Mouse (Mus musculus) ZHBTc4 (cell line): Measurements from ENCODE around the gene Cox7a2l.
A peak's percentile ranks its signal among the peaks of the same experiment; 100 is the strongest.

ENCODE experiments used
- DNase-seq: peaks from one replicate; pipeline ENCODE4 v3.0.0-alpha.2; 2011; ENCODE audit warnings: low read depth, low spot score

The Cox7a2l gene

GRCm38 (mm10) chr17:83526624-83527532 is 9.7 kb upstream of the Cox7a2l start:
- peak; percentile 71 for DNase-seq

GRCm38 (mm10) chr17:83526091-83526561 is 9.0 kb upstream of the Cox7a2l start:
- peak; percentile 32 for DNase-seq

- peak; percentile 37 for DNase-seq
Measured at GRCm38 (mm10) chr17:83525596-83525995, 8.5 kb upstream of the Cox7a2l start.

GRCm38 (mm10) chr17:83524753-83525152 is 7.6 kb upstream of the Cox7a2l start:
- no peak for DNase-seq

GRCm38 (mm10) chr17:83522590-83523379 is 5.7 kb upstream of the Cox7a2l start:
- peak; percentile 70 for DNase-seq

GRCm38 (mm10) chr17:83521881-83522280 is 4.8 kb upstream of the Cox7a2l start:
- DNase-seq = no peak

- DNase-seq = peak; percentile 89
Measured at GRCm38 (mm10) chr17:83514213-83514701, 2.9 kb downstream of the Cox7a2l start.

- DNase-seq = no peak
Measured at GRCm38 (mm10) chr17:83513655-83514212, 3.4 kb downstream of the Cox7a2l start.

- no peak for DNase-seq
Measured at GRCm38 (mm10) chr17:83512130-83512529, 5.0 kb downstream of the Cox7a2l start.

- no peak for DNase-seq
Measured at GRCm38 (mm10) chr17:83503693-83504092, 13.4 kb downstream of the Cox7a2l start.

- peak; percentile 43 for DNase-seq
Measured at GRCm38 (mm10) chr17:83499692-83500091, 17.4 kb downstream of the Cox7a2l start.

GRCm38 (mm10) chr17:83498889-83499288 is 18.2 kb downstream of the Cox7a2l start:
- DNase-seq = no peak

- DNase-seq = no peak
Measured at GRCm38 (mm10) chr17:83487762-83488161, 29.4 kb downstream of the Cox7a2l start.

- no peak for DNase-seq
Measured at GRCm38 (mm10) chr17:83483784-83484183, 33.3 kb downstream of the Cox7a2l start.

GRCm38 (mm10) chr17:83482817-83483536 is 34.2 kb downstream of the Cox7a2l start:
- no peak for DNase-seq

- no peak for DNase-seq
Measured at GRCm38 (mm10) chr17:83481551-83481950, 35.6 kb downstream of the Cox7a2l start.

GRCm38 (mm10) chr17:83477089-83477488 is 40.0 kb downstream of the Cox7a2l start:
- DNase-seq = peak; percentile 76

- DNase-seq = peak; percentile 33
Measured at GRCm38 (mm10) chr17:83469586-83469985, 47.5 kb downstream of the Cox7a2l start.

GRCm38 (mm10) chr17:83466697-83467251 is 50.4 kb downstream of the Cox7a2l start:
- peak; percentile 12 for DNase-seq

- DNase-seq = no peak
Measured at GRCm38 (mm10) chr17:83465969-83466368, 51.2 kb downstream of the Cox7a2l start.

- no peak for DNase-seq
Measured at GRCm38 (mm10) chr17:83457271-83457670, 59.9 kb downstream of the Cox7a2l start.
